Mouse (Mus musculus) E14TG2a.4 (cell line): ENCODE measurements around the gene 1500011B03Rik.

Experiments
- H3K27me3 ChIP-seq: 2 replicates; pipeline ENCODE4 v1.6.1; 2014; ENCODE audit warnings: low read length, control low read depth; ENCODE audit not compliant: insufficient read depth
- H3K36me3 ChIP-seq: 2 replicates; pipeline ENCODE4 v1.6.1; 2014; ENCODE audit warnings: low read length, control low read depth; ENCODE audit not compliant: insufficient read depth
- H3K4me1 ChIP-seq: replicated peaks from 2 replicates; pipeline ENCODE4 v1.6.1; 2014; ENCODE audit warnings: low read depth, low read length, control low read depth
- H3K4me3 ChIP-seq: replicated peaks from 2 replicates; pipeline ENCODE4 v1.5.1; 2014; ENCODE audit warnings: mild to moderate bottlenecking, low read length
- H3K9me3 ChIP-seq: 2 replicates; pipeline ENCODE4 v1.6.1; 2014; ENCODE audit warnings: low read length, control low read depth
- CTCF ChIP-seq: conservative IDR thresholded peaks from 2 replicates; pipeline ENCODE4 v1.5.1; 2014; ENCODE audit warnings: low read length
- NANOG ChIP-seq: IDR thresholded peaks from 2 replicates; pipeline ENCODE4 v1.6.1; 2014; ENCODE audit warnings: borderline replicate concordance, low read length, mixed read lengths
- POU5F1 ChIP-seq: IDR thresholded peaks from 2 replicates; pipeline ENCODE4 v1.6.1; 2014; ENCODE audit warnings: low read length, borderline replicate concordance

1500011B03Rik gene

GRCm38 (mm10) chr5:114773211-114773710 lies 50.0 kb downstream of the 1500011B03Rik start:
- peaks cover 68% of the 10 kb centered on the region for H3K4me1 ChIP-seq
- H3K36me3 ChIP-seq: 0 out of 2 replicates have a peak, but pooled peaks cover 3% of the 10 kb centered on the region
- peaks cover 8% of the 10 kb centered on the region for H3K27me3 ChIP-seq
- H3K9me3 ChIP-seq: no peaks in the 10 kb centered on the region
- peak overlapping the region; percentile 97 for H3K4me3 ChIP-seq
- TF ChIP-seq CTCF (no peak), POU5F1 (no peak), NANOG (no peak)

- no peaks in the 10 kb centered on the region for H3K9me3 ChIP-seq
- H3K27me3 ChIP-seq: peaks cover 8% of the 10 kb centered on the region
- peaks cover 70% of the 10 kb centered on the region for H3K4me1 ChIP-seq
- H3K4me3 ChIP-seq: peak overlapping the region; percentile 97
- TF ChIP-seq CTCF (no peak), NANOG (no peak), POU5F1 (no peak)
- 0 out of 2 replicates have a peak, but pooled peaks cover 3% of the 10 kb centered on the region for H3K36me3 ChIP-seq
Measured at GRCm38 (mm10) chr5:114772456-114773203, 50.6 kb downstream of the 1500011B03Rik start.

- no peak for TF ChIP-seq NANOG
- TF ChIP-seq POU5F1: no peak
- TF ChIP-seq CTCF: no peak
- peaks cover 8% of the 10 kb centered on the region for H3K27me3 ChIP-seq
- peaks cover 72% of the 10 kb centered on the region for H3K4me1 ChIP-seq
- no peaks in the 10 kb centered on the region for H3K9me3 ChIP-seq
- 0 out of 2 replicates have a peak, but pooled peaks cover under 1% of the 10 kb centered on the region for H3K36me3 ChIP-seq
- H3K4me3 ChIP-seq: 0 out of 2 replicates have a peak overlapping the region, but pooled peaks have one; percentile 5
Measured at GRCm38 (mm10) chr5:114771796-114772195, 51.5 kb downstream of the 1500011B03Rik start.

GRCm38 (mm10) chr5:114769786-114770185 lies 53.5 kb downstream of the 1500011B03Rik start:
- Histone ChIP-seq H3K36me3 (peaks cover 18% of the 10 kb centered on the region), H3K9me3 (no peaks in the 10 kb centered on the region), H3K4me1 (peaks cover 74% of the 10 kb centered on the region), H3K27me3 (no peaks in the 10 kb centered on the region; the same call in 1 of the 2 replicates), H3K4me3 (peak overlapping the region; percentile 27; the same call in 1 of the 2 replicates)
- TF ChIP-seq POU5F1: no peak
- no peak for TF ChIP-seq CTCF
- TF ChIP-seq NANOG: no peak

- TF ChIP-seq CTCF: no peak
- no peak for TF ChIP-seq NANOG
- TF ChIP-seq POU5F1: no peak
Measured at GRCm38 (mm10) chr5:114767185-114767584, 56.1 kb downstream of the 1500011B03Rik start.

GRCm38 (mm10) chr5:114766686-114767085 lies 56.6 kb downstream of the 1500011B03Rik start:
- TF ChIP-seq NANOG (no peak), CTCF (no peak), POU5F1 (no peak)
- Histone ChIP-seq H3K27me3 (no peaks in the 10 kb centered on the region), H3K9me3 (no peaks in the 10 kb centered on the region), H3K36me3 (peaks cover 47% of the 10 kb centered on the region), H3K4me3 (no peak overlapping the region), H3K4me1 (peaks cover 60% of the 10 kb centered on the region)

More at GRCm38 (mm10) chr5:114767185-114767584, 56.1 kb downstream of the 1500011B03Rik start:
- Histone ChIP-seq H3K4me1 (peaks cover 65% of the 10 kb centered on the region), H3K4me3 (no peak overlapping the region), H3K27me3 (no peaks in the 10 kb centered on the region; the same call in 1 of the 2 replicates), H3K9me3 (no peaks in the 10 kb centered on the region), H3K36me3 (peaks cover 42% of the 10 kb centered on the region)

- no peaks in the 10 kb centered on the region for H3K27me3 ChIP-seq
- H3K9me3 ChIP-seq: no peaks in the 10 kb centered on the region
- peaks cover 63% of the 10 kb centered on the region for H3K36me3 ChIP-seq
- H3K4me3 ChIP-seq: no peak overlapping the region
- TF ChIP-seq CTCF (peak; percentile 37), POU5F1 (no peak), NANOG (no peak)
- H3K4me1 ChIP-seq: peaks cover 44% of the 10 kb centered on the region
Measured at GRCm38 (mm10) chr5:114764812-114765735, 58.2 kb downstream of the 1500011B03Rik start.

- H3K9me3 ChIP-seq: no peaks in the 10 kb centered on the region
- no peaks in the 10 kb centered on the region for H3K27me3 ChIP-seq
- H3K36me3 ChIP-seq: peaks cover 91% of the 10 kb centered on the region
- TF ChIP-seq CTCF (no peak), POU5F1 (no peak), NANOG (no peak)
- H3K4me1 ChIP-seq: peaks cover 19% of the 10 kb centered on the region
- no peak overlapping the region for H3K4me3 ChIP-seq
Measured at GRCm38 (mm10) chr5:114761980-114762379, 61.3 kb downstream of the 1500011B03Rik start.
